ENCODE assay signal across 13 mouse cellular contexts in genomic region chr8:122928631-122929224, GRCm38 (mm10).
DNase-seq lines count a peak whose midpoint lies in the region; ATAC-seq and TF ChIP-seq lines count a peak whose summit lies in the region.
"Had no signal": no experiment of that assay in that cellular context is flagged by ENCODE, and none has a peak within 500 bp of the region (broad histone marks: within the 10 kb centered on the region; RNA-seq: fewer than 3 reads in every experiment).

No protein-coding gene starts in this region.

- peak overlapping the region; percentile 37; the same call in 1 of the 2 replicates for H3K27ac ChIP-seq in cerebellum, adult 2 months (ENCODE audit: insufficient read depth, low read length)
- H3K27ac ChIP-seq in lung, postnatal 0 days (ENCODE audit: low read length), result peak overlapping the region; percentile 38; the same call in 1 of the 2 replicates

- no peaks in the 10 kb centered on the region for H3K27me3 ChIP-seq in cerebellum, adult 2 months (ENCODE audit: control insufficient read depth, insufficient read depth, low read length)
- no peaks in the 10 kb centered on the region for H3K27me3 ChIP-seq in lung, postnatal 0 days (replicated peaks; ENCODE audit: insufficient read depth, low read length)
- H3K27me3 ChIP-seq: heart, embryonic 12.5 days had no signal

- no peaks in the 10 kb centered on the region for H3K9me3 ChIP-seq in lung, postnatal 0 days (ENCODE audit: low read length)
- H3K9me3 ChIP-seq: heart, embryonic 12.5 days had no signal

- no peak overlapping the region for H3K4me2 ChIP-seq in lung, postnatal 0 days (replicated peaks; ENCODE audit: low read depth, low read length)
- H3K4me2 ChIP-seq: heart, embryonic 12.5 days; liver, embryonic 11.5 days had no signal

- H3K9ac ChIP-seq in lung, postnatal 0 days (replicated peaks; ENCODE audit: low read depth), result no peak overlapping the region
- H3K9ac ChIP-seq: heart, embryonic 12.5 days had no signal

- no peak overlapping the region for H3K4me3 ChIP-seq in cerebellum, adult 2 months (replicated peaks; ENCODE audit: insufficient read depth, low read depth, low read length)
- no peak overlapping the region for H3K4me3 ChIP-seq in lung, postnatal 0 days (ENCODE audit: low read depth, low read length)
- H3K4me3 ChIP-seq: heart, embryonic 12.5 days had no signal

- 57% methylated on average over 7 of the region's 7 CpGs for WGBS in cerebellum, adult 2 months
- 73% methylated on average over 7 of the region's 7 CpGs for WGBS in lung, postnatal 0 days

- peaks cover 59% of the 10 kb centered on the region for H3K4me1 ChIP-seq in cerebellum, adult 2 months (ENCODE audit: control insufficient read depth, insufficient read depth, low read length)
- peaks cover 17% of the 10 kb centered on the region; the same call in 1 of the 2 replicates for H3K4me1 ChIP-seq in lung, postnatal 0 days (ENCODE audit: insufficient read depth, low read depth, low read length)

- no peak for DNase-seq in cerebellum, adult 2 months
- no peak for DNase-seq in cerebellum, postnatal 14 days
- no peak for DNase-seq in lung, postnatal 0 days (ENCODE audit: low spot score)
- DNase-seq in lung, postnatal 14 days, result no peak
- DNase-seq in natural killer cell, adult 2 months (ENCODE audit: low spot score in 2 of 2), result peak; percentile 68 to 74
- DNase-seq in urinary bladder, postnatal 14 days (ENCODE audit: low spot score), result no peak
- DNase-seq in gastrocnemius, postnatal 4 days (ENCODE audit: low spot score in 2 of 2), result no peak
- DNase-seq: embryo, embryonic 11 days; spleen, adult 18-20 months had no signal

- H3K36me3 ChIP-seq in lung, postnatal 0 days (ENCODE audit: insufficient read depth, low read length), result no peaks in the 10 kb centered on the region

- TF ChIP-seq CTCF in cerebellum, adult 2 months (IDR thresholded peaks at IDR 0.05; ENCODE audit: borderline replicate concordance, insufficient read depth, low read depth, low read length), result no peak
- no peak for TF ChIP-seq CTCF in lung, postnatal 0 days (IDR thresholded peaks at IDR 0.05)

- no peak for TF ChIP-seq EP300 in lung, postnatal 0 days (IDR thresholded peaks at IDR 0.05)

- ATAC-seq in lung, postnatal 0 days, result no peak
- peak; percentile 53 for ATAC-seq in common myeloid progenitor, adult 5-6 weeks (replicated peaks; ENCODE audit: low read depth, poor library complexity, severe bottlenecking)
- ATAC-seq: intestine, postnatal 0 days had no signal

- no peak for TF ChIP-seq POLR2A in cerebellum, adult 2 months (IDR thresholded peaks at IDR 0.05; ENCODE audit: borderline replicate concordance, insufficient read depth, low read length)

Comparison
In these comparisons a context has a peak if more than half of its experiments do, and no peak if none do; other contexts are left out.
1. DNase-seq: peak in natural killer cell, adult 2 months (2 of 2); none in cerebellum, adult 2 months (0 of 2), cerebellum, postnatal 14 days (0 of 2), lung, postnatal 0 days (single experiment), lung, postnatal 14 days (single experiment), urinary bladder, postnatal 14 days (single experiment) and gastrocnemius, postnatal 4 days (0 of 2).